Mouse (Mus musculus) layer of hippocampus, postnatal 14 days (tissue): ENCODE data around the gene Cecr2. TPM values are rescaled to one million over a fixed set of nuclear protein-coding genes. Genes with fewer than 3 reads are reported as not detected.
"Not testable (repeated sequence)": the region's sequence is repeated elsewhere in the genome, so short reads cannot be mapped to it uniquely, and the experiment has no call there.

Experiments
- DNase-seq, 2 experiments: peaks; one replicate each; pipeline ENCODE4 v3.0.0; 2021 to 2022; ENCODE audit warnings: low spot score in 2 of 2, mixed read lengths in 1 of 2
- long read RNA-seq, 2 experiments: library from polyadenylated mRNA; stranded (forward); transcript quantifications; one replicate each; pipeline ENCODE4 v2.0.0; 2021
- total RNA-seq, 2 experiments: library from RNA; stranded (reverse); gene quantifications; 2 replicates each; pipeline ENCODE4 v1.2.3; 2021

The Cecr2 gene
- 10 to 100 TPM in 1 of 2 experiments, 1 to 10 TPM in 1; 8.9 to 12.5 TPM for total RNA-seq
- long read RNA-seq, experiment 1, partial matches to known transcripts = 3 of 5 reads
- long read RNA-seq, experiment 1, other reads (novel, unspliced or antisense) = 2 of 5 reads
- long read RNA-seq, experiment 2, partial matches to known transcripts = 0 of 3 reads
- long read RNA-seq, experiment 2, other reads (novel, unspliced or antisense) = 2 of 3 reads

DNA sequence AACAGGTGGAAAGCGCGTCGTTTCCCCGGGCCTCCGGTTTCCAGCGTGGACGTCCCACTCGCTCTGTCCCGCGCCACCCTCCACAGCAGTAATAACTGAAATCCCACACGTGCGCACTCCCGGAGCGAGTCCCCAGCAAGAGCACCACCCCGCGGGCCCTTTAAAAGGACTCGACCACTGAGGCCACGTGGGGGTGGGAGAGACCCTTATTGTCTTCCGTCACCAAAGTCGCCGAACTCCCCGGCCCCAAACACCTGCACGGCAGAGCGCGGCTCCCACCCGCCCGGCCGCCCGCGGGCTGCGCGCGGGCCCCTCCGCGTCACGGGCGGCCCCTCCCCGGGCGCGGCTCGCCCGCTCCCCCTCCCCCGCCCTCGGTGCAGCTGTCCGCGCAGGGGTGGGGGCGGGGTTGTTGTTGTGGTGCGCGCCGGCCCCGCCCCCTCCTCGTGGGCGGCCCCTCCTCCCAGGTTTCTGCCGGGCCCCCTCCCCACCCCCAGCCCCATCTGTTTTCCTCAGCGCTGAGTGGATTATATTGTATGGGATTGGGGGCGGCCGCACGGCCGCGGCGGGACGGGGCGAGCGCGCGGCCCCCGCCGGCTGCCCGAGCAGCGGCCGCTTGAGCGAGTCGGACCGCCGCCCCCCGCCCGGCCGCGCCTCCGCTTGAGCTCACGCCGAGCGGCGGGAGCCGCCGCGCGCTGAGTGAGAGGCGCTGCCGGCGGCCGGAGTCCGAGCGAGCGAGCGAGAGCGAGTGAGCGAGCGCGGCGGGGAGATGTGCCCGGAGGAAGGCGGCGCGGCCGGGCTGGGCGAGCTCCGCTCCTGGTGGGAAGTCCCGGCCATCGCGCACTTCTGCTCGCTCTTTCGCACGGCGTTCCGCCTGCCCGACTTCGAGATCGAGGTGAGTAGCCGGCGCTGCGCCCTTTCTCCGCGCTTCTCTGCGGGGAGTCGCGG, at the start of gene Cecr2:
Gene Cecr2, plus strand, starts transcription at position 554 of the 945 bp plus-strand sequence.
- DNase-seq = peak; percentile 75 to 77

- DNase-seq = peak in 1 of 2 experiments; percentile 51
Observed at GRCm38 (mm10) chr6:120617586-120617985, 48.6 kb upstream of the Cecr2 start.

DNA sequence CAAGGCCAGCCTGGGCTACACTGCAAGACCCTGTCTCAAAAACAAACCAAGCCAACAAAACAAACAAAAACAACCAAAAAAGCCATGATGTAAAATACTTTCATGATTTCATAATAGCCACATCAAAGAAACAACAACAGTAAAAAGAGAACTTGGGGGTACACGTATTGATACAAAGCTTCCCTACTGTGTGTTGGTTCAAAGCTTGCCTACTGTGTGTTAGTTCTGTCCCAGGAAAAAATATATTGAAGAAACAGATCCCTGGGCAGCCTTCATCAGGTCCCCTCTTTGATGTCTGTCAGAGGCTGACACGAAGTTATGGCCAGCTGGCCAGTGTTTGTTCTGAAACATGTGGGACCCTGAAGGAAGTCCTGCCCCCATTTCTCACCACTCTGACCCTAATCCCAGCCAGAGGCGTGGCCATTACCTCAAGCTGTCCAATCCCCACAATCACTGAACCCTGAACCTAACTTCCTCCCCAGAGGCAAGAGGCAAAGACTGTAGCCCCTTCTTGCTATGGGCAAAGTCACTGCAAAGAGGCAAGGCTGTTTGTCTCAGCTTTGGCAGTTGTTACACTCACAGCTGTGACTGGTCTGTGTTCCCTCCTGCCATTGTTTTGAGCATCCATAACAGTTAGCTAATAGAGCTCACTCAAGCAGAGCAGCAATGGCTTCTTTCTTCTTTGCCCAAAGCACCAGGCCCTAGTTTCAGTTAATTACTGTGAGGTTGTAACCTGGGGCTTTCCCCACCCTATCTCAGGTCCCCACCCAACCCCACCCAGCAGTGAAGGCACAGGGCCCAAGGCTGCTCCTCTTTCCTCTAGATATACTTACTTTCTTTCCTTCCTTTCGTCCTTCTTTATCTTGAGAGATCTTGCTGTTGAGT, 47.4 kb upstream of the Cecr2 start:
- no peak for DNase-seq

DNA sequence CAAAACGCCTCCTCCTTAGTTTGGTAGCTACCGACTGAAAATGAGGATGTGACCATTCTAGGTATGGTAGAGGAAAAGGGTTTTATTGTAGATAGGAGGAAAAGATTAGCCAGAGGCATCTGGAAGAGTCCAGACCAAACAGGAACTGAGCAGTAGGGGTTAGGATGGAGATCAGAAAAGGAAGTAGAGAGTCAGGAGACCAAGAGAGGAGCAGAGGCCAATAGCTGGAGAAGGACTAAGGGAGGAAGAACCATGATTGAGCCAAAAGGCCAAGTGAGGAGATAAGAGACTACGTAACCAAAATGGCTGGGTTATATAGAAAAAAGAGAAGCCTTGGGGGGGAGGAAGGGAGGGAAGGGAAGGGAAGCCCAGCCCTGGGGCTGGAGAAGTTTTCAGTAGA, 46.0 kb upstream of the Cecr2 start:
- DNase-seq = no peak

DNA sequence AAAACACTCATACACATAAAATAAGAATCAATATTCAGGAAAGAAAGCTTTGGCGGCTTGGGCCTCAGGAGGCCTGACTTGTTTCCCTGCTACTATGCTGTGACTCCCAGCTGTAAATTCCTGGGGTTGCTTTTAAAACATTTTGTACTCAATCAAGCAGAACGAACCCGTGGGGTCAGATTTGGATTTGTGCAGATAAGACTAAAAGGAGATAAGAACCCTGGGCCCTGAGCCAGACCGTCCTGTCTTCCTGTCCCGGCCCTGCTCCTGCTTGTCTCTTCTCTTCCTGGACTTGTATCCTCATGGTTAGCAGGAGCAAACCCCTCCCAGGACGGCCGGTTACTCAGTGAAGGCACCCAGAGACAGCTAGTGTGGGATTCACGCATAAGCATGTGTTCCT, 41.1 kb upstream of the Cecr2 start:
- DNase-seq = no peak

GRCm38 (mm10) chr6:120627096-120627495, 39.1 kb upstream of the Cecr2 start:
- no peak for DNase-seq

DNA sequence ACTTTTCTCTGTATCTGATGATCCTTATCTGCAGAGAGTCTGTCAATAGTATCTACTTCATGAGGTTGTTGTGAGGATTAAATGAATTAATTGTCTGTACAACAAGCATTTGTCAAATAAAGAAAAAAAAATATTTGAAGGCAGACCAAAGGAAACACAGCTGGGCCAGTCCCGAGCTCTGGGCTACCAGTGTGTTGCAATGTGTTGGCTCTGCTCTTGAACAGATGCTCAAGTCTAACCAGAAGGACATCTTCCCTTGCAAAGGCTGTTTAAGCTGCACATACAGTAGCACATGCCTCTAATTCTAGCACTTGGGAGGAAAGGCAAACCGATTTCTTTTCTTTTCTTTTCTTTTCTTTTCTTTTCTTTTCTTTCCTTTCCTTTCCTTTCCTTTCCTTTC, 37.2 kb upstream of the Cecr2 start:
- DNase-seq = peak in 1 of 2 experiments; percentile 32

- no peak for DNase-seq
Observed at GRCm38 (mm10) chr6:120635391-120636028, 30.7 kb upstream of the Cecr2 start.

DNA sequence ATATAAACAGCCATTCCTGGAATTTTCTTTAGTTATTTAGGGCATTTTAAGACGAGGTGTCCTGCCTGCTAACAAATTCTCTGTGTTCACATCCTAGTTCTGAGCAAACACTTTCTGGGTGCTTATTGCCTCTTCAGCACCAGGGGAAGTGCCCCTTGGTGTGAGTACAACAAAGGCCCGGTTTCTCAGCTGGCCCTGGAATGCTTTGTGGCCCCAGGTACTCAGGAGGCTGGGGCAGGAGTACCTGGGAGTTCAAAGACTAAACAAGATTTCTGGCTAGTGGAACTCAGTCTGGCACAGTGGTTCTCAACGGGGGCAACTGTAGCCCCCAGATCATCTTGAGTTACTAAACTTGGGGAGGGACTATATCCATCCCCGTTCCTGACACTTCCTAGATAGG, 26.6 kb upstream of the Cecr2 start:
- DNase-seq = no peak

DNA sequence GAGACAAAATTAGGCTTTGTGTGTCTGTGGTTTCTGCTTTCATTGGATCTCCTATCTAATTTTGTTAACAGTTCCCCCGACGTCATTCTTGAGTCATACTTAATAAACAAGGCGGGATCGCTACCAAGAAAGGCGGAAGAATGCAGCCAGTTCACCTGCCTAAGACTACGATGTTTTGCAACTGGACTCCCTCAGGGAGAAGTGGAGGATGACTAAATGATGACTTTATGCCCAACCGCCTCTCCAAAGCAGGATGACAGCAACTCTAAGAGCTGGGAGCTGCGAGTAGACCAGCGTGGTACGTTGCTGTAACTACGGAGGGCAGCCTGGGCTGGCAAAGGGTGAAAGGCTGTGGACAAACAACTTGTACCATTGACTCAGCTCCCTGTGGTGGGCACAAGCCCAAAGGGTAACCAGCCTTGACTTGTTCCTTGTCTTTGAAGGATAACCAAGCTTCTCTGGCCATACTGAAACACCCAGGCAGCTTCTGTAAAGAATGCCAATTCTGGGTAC, 24.2 kb upstream of the Cecr2 start:
- DNase-seq = peak in 1 of 2 experiments; percentile 24

DNA sequence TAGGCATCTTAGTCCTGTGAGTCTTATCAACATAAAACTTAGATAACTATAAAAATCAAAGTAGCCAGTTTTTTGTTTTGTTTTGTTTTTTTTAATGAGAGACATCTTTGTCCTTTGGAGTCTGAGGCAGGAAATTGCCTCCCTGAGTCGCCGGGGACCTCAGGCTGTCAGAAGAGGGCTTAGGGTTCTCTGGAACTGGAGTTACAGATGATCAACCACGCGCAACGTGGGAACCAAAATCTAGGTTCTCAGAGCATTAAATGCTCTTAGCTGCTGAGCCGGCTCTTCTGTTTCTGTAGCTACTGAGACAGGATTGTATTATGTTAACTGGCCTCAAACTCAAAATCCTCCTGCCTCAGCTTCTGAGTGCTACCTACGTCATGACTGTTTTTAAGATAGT, 22.4 kb upstream of the Cecr2 start:
- DNase-seq = no peak

GRCm38 (mm10) chr6:120644346-120645299, 21.5 kb upstream of the Cecr2 start:
- DNase-seq = no peak

DNA sequence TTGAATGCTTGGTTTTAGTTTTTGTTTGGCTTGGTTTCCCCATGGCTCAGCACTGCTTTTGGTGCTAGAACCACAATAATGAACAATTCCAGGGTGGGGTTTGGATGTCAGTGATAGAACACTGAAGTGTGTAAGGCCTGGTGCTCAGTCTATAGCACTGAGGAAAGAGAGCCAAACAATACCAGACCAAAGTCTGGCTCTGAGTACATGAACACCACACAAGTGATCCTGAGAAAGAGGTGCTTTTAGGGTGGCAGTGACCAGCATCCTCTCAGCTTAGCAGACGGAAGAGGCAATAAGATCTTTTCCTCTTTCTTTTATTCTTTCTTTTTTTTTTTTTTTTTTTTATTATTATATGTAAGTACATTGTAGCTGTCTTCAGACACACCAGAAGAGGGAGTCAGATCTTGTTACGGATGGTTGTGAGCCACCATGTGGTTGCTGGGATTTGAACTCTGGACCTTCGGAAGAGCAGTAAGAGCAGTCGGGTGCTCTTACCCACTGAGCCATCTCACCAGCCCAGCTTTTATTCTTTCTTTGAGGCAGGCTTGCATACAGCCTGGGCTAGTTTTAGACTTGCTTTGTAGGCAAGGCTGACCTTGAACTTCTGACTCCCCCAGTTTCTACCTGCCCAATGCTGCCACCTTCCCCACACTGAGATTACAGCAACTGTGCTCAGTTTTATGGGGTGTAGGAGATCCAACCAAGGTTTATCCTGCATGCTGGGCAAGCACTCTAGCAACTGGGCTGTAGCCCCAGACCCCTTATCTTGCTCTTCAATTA, 18.7 kb upstream of the Cecr2 start:
- DNase-seq = not testable (repeated sequence)

DNA sequence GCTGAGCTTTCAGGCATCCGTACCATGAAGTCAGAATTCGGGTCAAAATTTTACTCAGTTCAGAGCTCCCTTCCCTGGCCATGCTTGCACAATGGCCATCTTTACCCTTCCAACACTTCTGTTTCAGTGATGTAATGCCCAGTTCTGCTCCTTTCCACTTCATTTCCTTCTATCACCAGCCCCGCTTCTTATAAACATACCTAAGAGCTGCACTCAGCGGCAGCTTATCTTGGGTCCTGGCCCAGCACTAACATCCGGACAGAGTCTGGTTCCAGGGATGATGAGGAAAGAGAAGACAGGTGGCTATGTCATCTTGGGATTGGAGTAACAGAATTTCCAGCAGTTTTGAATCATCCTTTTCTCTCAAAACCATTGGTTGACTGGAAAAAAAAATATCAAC, 18.0 kb upstream of the Cecr2 start:
- DNase-seq = no peak

DNA sequence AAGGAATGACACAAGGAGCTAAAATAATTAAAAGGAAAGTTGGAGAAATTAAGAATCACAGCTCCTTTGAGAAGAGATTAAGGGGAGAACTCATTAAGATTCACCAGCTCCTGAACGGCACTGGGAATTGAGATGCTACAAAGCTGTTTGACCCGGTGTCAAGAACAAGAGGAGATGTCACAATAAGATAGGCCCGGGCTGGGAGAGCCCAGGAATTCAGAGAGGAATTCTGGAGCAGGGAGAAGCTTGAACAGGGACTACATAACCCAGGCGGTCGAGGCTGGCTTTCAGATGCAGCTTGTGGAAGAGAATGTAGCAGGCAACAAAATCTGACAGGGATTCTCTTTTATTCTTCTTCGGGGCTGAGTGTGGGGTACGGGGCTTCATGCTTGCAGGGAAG, 13.5 kb upstream of the Cecr2 start:
- DNase-seq = no peak

GRCm38 (mm10) chr6:120655702-120656101, 10.5 kb upstream of the Cecr2 start:
- no peak for DNase-seq

DNA sequence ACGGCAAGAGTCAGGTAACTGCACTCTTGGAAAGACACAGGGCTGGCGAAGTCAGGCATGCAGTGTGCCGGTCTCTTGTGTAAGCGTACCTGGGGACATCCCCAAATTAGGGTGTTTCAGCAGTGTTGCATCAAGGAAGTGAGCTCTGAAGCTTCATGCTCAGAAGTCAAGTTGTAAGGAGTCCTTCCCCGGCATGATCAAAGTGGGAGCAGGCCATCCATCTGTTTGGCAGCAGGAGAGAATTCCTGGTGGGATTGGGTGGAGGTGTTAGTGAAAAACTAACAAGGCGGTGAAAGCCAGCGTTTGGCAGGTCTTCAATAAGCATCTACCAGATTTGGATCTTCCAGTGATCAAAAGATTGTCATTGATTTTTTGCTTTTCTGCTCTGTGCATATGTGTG, 7.3 kb upstream of the Cecr2 start:
- DNase-seq = no peak

DNA sequence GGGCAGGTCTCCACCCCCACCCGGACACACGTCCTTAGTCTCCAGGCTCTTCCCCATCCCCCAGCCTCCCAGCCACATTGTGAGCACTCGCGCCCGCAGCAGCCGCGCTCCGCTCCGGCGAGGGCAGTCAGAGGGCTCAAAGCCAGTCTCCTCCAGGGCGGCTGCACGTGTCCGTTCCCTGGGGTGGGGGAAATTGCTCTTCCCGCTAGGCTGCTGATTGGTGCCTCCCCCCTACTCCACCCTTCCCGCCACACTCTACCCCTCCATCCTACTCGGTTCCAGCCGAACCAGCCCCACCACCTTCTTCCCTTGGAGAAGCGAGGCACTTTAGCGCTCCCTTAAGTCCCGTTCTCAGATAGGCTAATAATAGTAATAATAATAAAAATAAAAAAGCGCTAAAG, 754 bp upstream of the Cecr2 start:
- peak; percentile 50 to 53 for DNase-seq
